ENCODE assay signal across 14 mouse cellular contexts in the genomic region with DNA sequence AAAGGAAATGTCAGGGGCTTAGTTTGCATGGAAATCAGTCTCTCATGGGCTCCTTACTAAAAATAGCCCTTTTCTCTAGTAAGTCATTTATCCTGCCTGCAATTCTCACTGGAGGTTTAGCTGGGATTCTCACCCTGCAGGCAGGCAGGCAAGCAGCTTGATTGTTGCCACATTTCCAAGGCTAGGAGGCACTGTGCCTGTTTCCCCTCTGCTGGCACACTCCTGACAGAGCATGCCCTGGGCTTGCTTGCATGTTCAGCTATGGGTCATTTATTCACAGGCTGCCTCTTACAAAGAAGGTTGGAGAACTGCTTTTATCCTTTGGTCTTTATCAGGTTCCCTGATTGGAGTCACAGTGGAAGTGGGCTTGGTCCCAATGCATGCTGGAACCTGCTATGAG. TPM values are rescaled to one million over a fixed set of nuclear protein-coding genes. Genes with fewer than 3 reads are reported as not detected.
DNase-seq lines count a peak whose midpoint lies in the region; ATAC-seq lines count a peak whose summit lies in the region.
"Had no signal": no experiment of that assay in that cellular context is flagged by ENCODE, and none has a peak within 500 bp of the region (broad histone marks: within the 10 kb centered on the region; RNA-seq: fewer than 3 reads in every experiment).

No protein-coding gene starts in this region.

- no peak overlapping the region for H3K9ac ChIP-seq in heart, embryonic 13.5 days
- H3K9ac ChIP-seq in kidney, embryonic 15.5 days = no peak overlapping the region
- H3K9ac ChIP-seq: liver, embryonic 13.5 days had no signal

- H3K36me3 ChIP-seq in heart, embryonic 13.5 days = peaks cover 36% of the 10 kb centered on the region
- H3K36me3 ChIP-seq in kidney, embryonic 15.5 days = peaks cover 58% of the 10 kb centered on the region

- no peaks in the 10 kb centered on the region for H3K9me3 ChIP-seq in heart, embryonic 13.5 days
- H3K9me3 ChIP-seq in kidney, embryonic 15.5 days (replicated peaks) = no peaks in the 10 kb centered on the region
- H3K9me3 ChIP-seq: liver, embryonic 13.5 days had no signal

- DNase-seq in heart, adult 11 months = no peak
- DNase-seq in retina, postnatal 1 day = peak; percentile 38
- DNase-seq in retina, embryonic 14.5 days (ENCODE audit: low spot score) = no peak
- DNase-seq in cerebellum, adult 11 months = no peak
- DNase-seq in T-cell, adult 2 months (ENCODE audit: low spot score) = no peak
- DNase-seq: embryo, embryonic 11 days; gastrocnemius, adult 2 months; liver, embryonic 13.5 days had no signal

- H3K27me3 ChIP-seq in heart, embryonic 13.5 days (replicated peaks) = no peaks in the 10 kb centered on the region
- no peaks in the 10 kb centered on the region for H3K27me3 ChIP-seq in kidney, embryonic 15.5 days
- H3K27me3 ChIP-seq: liver, embryonic 13.5 days had no signal

- no peak overlapping the region for H3K4me2 ChIP-seq in heart, embryonic 13.5 days
- no peak overlapping the region for H3K4me2 ChIP-seq in kidney, embryonic 15.5 days
- H3K4me2 ChIP-seq: liver, embryonic 13.5 days had no signal

- H3K27ac ChIP-seq in heart, embryonic 13.5 days (replicated peaks) = peak overlapping the region; percentile 67
- peak overlapping the region; percentile 62; the same call in 1 of the 2 replicates for H3K27ac ChIP-seq in kidney, embryonic 15.5 days
- H3K27ac ChIP-seq: gastrocnemius, adult 2 months; liver, embryonic 13.5 days; macrophage had no signal

- peaks cover 37% of the 10 kb centered on the region for H3K4me1 ChIP-seq in heart, embryonic 13.5 days
- 0 out of 2 replicates have a peak, but pooled peaks cover 2% of the 10 kb centered on the region for H3K4me1 ChIP-seq in kidney, embryonic 15.5 days
- H3K4me1 ChIP-seq: liver, embryonic 13.5 days had no signal

- H3K4me3 ChIP-seq in heart, embryonic 13.5 days = no peak overlapping the region
- no peak overlapping the region for H3K4me3 ChIP-seq in kidney, embryonic 15.5 days (replicated peaks)
- H3K4me3 ChIP-seq: gastrocnemius, adult 2 months; liver, embryonic 13.5 days had no signal

- ATAC-seq in heart, embryonic 13.5 days (ENCODE audit: extremely low read depth, insufficient number of reproducible peaks, low FRiP score, low TSS enrichment) = no peak
- no peak for ATAC-seq in kidney, embryonic 15.5 days (replicated peaks; ENCODE audit: low FRiP score)
- no peak for ATAC-seq in megakaryocyte, adult 5-6 weeks (ENCODE audit: poor library complexity, severe bottlenecking)
- ATAC-seq: activated CD4-positive, CD25-positive, alpha-beta regulatory T cell, adult 4 months; inflammation-experienced regulatory T-cells, adult 6 months had no signal

RNA-seq across cellular contexts. Expression of gene Evc2, which starts 27.5 kb away (rescaled TPM):
- polyA plus RNA-seq in heart, embryonic 13.5 days (2015; fragmentation: Nextera tagmentation; extraction: Ambion mirVana) = 8.8 and 10.1 TPM in 2 replicates
- 22.5 and 22.8 TPM in 2 replicates for polyA plus RNA-seq in kidney, embryonic 15.5 days (2015; fragmentation: Nextera tagmentation; extraction: Ambion mirVana)
- total RNA-seq in megakaryocyte, adult 5-6 weeks (2015) = not detected in 2 replicates
- not detected in 2 replicates for total RNA-seq in megakaryocyte, adult 5-6 weeks (2017)
- polyA plus RNA-seq: activated CD4-positive, CD25-positive, alpha-beta regulatory T cell, adult 4 months; inflammation-experienced regulatory T-cells, adult 6 months; macrophage had no signal

RNA-seq across cellular contexts. Expression of gene Evc, which starts 29.1 kb away (rescaled TPM):
- 5.0 and 5.4 TPM in 2 replicates for polyA plus RNA-seq in heart, embryonic 13.5 days (2015; fragmentation: Nextera tagmentation; extraction: Ambion mirVana)
- 21.9 and 24.4 TPM in 2 replicates for polyA plus RNA-seq in kidney, embryonic 15.5 days (2015; fragmentation: Nextera tagmentation; extraction: Ambion mirVana)
- not detected in 2 replicates for total RNA-seq in megakaryocyte, adult 5-6 weeks (2015)
- 0.53 TPM in 1 of 2 replicates, not detected in the other for total RNA-seq in megakaryocyte, adult 5-6 weeks (2017)
- polyA plus RNA-seq: activated CD4-positive, CD25-positive, alpha-beta regulatory T cell, adult 4 months; inflammation-experienced regulatory T-cells, adult 6 months; macrophage had no signal
